Mouse (Mus musculus) urinary bladder, postnatal 36 days (tissue): ENCODE data around the gene Olfr283.
A peak's percentile ranks its signal among the peaks of the same experiment; 100 is the strongest.
"Not testable (repeated sequence)": the region's sequence is repeated elsewhere in the genome, so short reads cannot be mapped to it uniquely, and the experiment has no call there.

Experiments used
- DNase-seq, 2 experiments: peaks; one replicate each; pipeline ENCODE4 v3.0.0; 2022; ENCODE audit warnings: low spot score in 2 of 2, mixed read lengths in 1 of 2

The Olfr283 gene

GRCm38 (mm10) chr15:98380846-98381245, at the start of gene Olfr283:
Gene Olfr283, minus strand, starts transcription at chr15:98380946.
- no peak for DNase-seq

DNA sequence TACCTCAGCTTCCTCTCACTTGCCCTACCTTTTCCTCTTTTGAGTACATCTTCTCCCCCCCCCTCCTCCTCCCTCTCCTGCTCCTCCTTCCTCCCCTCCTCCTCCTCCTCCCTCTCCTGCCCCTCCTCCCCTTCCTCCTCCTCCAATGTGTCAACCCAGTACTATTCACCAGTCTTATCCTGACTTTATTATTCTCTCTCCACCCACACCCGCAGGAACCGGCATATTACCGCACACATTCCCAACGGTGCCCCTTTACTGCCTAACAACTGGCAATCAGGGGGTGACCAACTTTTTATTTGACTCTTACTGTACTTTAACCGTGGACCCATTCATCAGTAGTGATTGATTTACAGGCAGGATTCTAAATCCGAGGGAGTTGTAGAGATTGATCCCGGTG, 44.4 kb upstream of the Olfr283 start:
- no peak for DNase-seq

GRCm38 (mm10) chr15:98424753-98425152, 44.0 kb upstream of the Olfr283 start:
- no peak for DNase-seq

DNA sequence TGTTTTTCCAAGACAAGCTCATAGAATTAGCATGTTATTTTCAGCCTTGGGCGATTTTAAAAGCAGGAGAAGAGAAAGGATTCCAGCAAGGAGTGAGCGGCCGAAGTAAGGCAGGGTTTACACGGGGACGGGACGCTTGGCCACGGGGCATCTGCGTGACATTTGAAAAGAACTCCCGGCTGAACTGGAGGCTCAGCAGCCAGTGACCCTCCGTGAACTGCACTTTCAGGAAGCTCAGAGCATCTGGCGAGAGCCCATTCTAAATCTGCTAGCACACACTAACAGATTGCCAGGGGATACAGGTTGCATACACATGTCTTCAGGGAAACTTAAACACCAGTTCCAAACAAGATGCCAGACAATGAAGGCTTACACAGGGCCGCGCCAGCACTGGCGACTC, 43.6 kb upstream of the Olfr283 start:
- DNase-seq = no peak

GRCm38 (mm10) chr15:98420897-98421296, 40.2 kb upstream of the Olfr283 start:
- no peak for DNase-seq

DNA sequence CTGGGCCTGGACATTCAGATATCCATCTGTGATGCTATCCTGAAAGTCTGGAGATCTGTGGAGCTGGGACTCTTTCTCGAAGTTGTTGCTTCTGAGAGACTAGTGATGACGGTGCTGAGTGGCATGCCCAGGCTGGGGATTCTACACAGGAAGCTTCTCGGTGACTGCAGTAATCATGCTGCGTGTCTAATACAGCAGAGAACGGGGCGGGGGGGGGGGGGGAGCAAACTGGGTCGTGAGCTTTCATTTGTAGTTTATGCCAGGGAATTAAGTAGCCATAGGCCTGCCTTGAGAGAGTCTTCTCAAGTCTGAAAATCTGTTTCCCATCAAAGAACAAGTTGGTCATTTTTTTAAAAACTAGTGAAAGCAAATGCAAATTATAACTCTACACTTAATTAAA, 37.4 kb upstream of the Olfr283 start:
- no peak for DNase-seq

- not testable (repeated sequence) for DNase-seq
These were observed 36.5 kb upstream of the Olfr283 start for GRCm38 (mm10) chr15:98417285-98417684.

- not testable (repeated sequence) for DNase-seq
These were observed 36.1 kb upstream of the Olfr283 start for GRCm38 (mm10) chr15:98416802-98417201.

DNA sequence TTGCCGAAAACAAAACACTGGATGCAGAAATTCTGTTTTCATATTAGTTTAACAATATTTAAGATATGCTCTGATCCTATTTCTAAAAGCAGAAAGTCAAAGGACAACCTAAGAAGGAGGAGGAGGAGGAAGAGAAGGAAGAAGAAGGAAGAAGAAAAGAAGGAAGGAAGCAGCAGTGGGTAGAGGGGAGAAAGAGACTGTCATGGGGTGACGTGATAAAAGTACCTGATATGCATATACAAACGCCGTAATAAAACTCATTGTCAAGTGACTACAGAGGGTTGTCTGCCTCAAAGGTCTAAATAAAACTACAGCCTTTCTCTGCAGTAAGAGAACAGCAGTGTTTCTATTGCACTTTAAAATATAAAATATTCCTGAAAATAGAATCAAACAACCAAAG, 35.2 kb upstream of the Olfr283 start:
- no peak for DNase-seq

DNA sequence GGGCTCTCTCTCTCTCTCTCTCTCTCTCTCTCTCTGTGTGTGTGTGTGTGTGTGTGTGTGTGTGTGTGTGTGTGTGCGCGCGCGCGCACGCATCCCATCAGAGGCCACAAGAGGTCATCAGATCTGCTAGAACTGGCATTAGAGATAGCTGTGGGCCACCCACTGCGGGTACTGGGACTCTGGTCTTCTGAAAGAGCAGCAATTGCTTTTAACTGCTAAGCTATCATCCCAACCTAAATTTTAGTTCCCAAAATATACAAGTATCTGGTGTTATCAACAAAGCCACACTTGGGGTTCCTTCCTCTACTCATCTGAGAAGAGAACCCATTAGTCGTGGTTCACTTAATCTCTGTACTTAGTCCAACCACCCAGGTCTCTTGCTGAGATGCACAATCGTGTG, 29.5 kb upstream of the Olfr283 start:
- no peak for DNase-seq

DNA sequence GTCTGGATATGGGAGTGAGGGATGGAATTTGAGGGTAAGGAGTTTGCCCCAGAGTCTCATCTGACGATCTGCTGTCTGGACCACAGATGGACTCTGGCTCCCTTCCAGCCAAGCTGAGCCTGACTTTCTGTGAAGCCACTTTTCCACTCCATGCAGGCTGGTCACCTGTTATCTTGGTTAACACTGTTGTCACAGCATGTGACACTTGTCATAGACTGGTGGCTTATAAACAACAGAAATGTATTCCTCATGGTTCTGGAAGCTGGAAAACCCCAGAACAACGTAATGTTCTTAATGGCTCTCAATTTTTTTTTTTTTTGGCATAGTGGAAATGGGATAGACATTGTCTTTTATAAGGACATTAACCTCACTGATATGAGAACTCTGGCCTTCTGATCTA, 28.9 kb upstream of the Olfr283 start:
- no peak for DNase-seq

DNA sequence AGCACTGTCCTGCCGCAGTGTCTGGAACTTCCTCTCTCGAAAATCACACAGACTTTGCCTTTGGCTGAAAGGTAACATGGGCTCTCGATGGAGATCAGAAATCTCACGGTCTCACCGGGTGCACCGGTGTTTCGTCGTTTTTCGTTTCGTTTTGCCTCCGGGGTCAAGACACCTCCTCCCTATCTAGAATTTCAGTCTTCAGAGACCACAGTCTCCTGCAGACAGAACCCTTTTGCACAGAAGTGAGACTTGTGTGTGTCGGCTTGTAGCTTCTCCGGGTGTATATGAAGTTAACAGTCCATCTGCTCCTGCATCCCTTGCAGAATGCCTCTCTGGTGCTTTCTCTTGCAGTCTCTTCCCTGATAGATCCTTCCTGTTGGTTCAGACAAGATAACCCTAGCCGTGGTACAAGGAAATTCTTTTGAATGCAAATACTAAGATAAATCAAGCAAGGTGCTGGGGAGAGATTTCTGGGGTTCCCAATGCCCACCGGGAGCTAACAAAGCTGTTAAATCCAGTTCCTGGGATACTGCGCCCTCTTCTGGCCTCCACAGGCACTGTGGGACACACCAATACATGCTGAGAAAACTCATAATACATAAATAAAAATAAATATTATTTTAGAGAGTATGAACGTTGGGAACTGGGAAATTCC, 27.8 kb upstream of the Olfr283 start:
- DNase-seq = no peak

DNA sequence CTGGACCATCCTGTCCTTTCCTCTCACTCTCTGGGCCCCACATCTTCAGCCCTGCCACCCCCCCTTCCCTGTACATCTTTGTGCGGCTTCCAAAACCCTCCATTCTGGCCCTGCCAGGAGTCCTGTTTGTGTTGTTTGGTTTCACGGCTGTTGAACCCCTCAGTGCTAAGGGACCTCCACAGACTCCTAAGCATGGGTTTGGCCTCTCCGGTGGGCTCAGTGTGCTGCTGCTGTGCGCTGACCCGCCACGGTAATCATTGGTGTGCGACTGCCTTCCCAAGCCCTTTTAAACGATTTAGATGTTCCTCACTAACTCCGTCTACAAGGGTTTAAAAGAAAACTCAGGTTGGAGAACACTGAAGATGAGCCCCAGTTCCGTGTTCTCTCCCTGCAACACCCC, 21.6 kb upstream of the Olfr283 start:
- no peak for DNase-seq

- no peak for DNase-seq
These were observed 16.4 kb upstream of the Olfr283 start for GRCm38 (mm10) chr15:98397136-98397535.

- DNase-seq = peak in 1 of 2 experiments; percentile 24
These were observed 11.1 kb upstream of the Olfr283 start for GRCm38 (mm10) chr15:98391903-98392187.

DNA sequence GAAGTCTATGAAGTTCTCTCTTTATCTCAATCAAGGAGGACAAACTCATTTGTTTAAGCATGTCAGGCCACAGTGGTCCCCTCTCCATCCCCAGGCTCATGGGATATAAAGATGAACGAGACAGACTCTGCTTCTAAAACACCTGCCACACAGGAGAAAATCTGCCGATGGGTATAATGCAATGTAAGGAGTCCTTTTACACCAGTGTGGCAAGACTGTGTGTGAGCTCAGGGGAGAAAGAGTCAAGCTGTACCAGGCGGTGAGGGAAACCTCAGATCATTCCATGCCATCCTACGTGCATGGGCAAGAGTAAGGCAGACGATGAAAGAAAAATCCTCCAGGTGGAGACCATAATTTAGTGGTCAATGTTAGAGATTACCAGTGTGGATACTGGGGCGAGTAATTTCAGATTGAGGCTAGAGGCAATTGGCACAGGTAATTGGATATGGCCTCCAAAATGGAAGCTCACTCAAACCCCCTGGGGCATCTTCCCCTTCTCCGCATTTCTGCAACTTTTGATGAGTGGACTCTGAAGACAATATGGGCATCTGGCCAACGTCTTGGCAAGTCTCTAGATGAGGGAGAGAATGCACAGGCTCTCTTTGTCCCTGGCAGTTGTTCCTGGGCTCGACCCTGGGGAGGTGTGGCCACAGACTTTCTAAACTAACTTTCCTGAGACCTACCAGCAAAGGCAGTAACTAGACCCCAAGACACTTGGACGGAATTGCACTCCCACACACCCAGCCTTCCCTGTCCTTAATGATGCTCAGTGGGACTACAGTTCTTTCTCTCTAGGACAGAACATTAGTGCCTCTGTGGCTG, 10.5 kb upstream of the Olfr283 start:
- peak in 1 of 2 experiments; percentile 18 for DNase-seq

DNA sequence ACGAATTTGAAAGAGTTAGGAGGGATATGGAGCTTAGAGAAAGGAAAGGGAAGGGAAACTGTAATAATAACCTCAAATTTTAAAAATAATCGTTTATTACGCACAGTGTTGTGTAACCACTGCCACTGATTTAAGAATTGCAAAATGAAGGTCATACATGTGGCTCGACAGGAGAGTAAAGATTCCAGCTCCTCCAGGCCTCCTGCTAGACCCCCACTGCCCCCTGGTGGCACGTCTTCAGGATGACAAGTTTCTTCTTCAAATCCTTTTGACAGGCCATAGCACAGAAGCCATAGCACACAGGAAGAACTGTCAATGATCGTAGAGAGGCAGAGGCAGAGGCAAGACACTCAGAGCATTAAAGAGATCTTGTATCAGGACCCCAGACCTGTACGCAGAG, 9.1 kb upstream of the Olfr283 start:
- peak; percentile 70 to 82 for DNase-seq

DNA sequence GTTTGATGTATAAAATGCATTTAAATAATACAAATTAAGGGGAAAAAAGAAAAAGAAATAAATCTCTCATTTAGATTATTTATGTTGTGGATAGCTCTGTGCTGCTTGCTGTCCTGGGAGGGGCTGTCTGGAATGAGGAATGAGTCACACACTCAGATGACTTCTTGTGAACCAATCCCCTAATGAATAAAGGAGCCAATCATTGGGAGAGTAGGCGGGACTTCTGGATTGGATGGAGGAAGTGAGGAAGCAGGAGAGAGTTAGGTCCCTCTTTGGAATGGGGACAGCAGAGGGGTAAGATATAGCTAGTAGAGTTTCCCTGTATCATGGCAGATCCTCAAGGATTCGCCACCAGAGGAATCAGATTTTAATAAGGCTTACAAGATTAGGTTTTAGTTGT, 6.9 kb upstream of the Olfr283 start:
- no peak for DNase-seq

GRCm38 (mm10) chr15:98378209-98378608, 2.5 kb downstream of the Olfr283 start:
- DNase-seq = no peak

DNA sequence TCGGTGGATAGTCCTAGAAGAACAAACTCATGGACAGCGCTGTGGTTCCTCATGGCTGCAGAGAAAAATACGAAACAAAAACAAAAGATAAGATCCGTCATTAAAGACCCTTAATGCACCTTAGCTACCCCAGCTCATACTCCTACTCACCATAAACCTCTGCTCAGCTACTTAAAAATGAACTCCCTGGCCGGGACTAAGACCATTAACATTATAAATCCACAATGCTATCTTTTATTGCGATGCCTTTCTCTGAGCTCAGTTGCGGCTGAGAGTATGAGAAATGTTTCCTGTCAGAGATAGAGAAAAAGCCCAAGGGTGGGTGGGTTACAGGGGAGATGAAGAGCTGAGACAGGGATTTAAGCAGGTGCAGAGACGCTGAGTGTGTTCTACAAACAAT, 39.9 kb downstream of the Olfr283 start, which contains the start of gene Olfr284:
TSS of gene Olfr284 (minus strand) at position 101 of the 400 bp plus-strand sequence.
- DNase-seq = no peak
